Mouse (Mus musculus): ENCODE measurements at regions not wholly inside any gene's neighbourhood (a gene's known extent, or its start where the extent isn't known, plus 50 kb on each side); places are given as distances from the start of the nearest gene placed in this dataset.

- Histone ChIP-seq H3K36me3 (replicated peaks) (no peaks in the 10 kb centered on the region), H3K27ac (replicated peaks) (no peak overlapping the region), H3K9me3 (no peaks in the 10 kb centered on the region), H3K27me3 (replicated peaks; ENCODE audit: low read depth, poor library complexity, severe bottlenecking) (no peaks in the 10 kb centered on the region), H3K4me3 (no peak overlapping the region), H3K4me1 (peaks cover 10% of the 10 kb centered on the region)
- WGBS, result 54% methylated on average over 8 of the region's 8 CpGs
- DNase-seq (ENCODE audit: low spot score), result no peak
Observed at GRCm38 (mm10) chr16:9149209-9150135, 319.6 kb downstream of the 1810013L24Rik start.

- Histone ChIP-seq H3K4me1 (peaks cover 10% of the 10 kb centered on the region), H3K4me3 (no peak overlapping the region), H3K27ac (replicated peaks) (no peak overlapping the region), H3K9me3 (no peaks in the 10 kb centered on the region), H3K27me3 (replicated peaks; ENCODE audit: low read depth, poor library complexity, severe bottlenecking) (no peaks in the 10 kb centered on the region), H3K36me3 (replicated peaks) (no peaks in the 10 kb centered on the region)
- DNase-seq (ENCODE audit: low spot score), result no peak
- 86% methylated on average over 4 of the region's 4 CpGs for WGBS
Observed at GRCm38 (mm10) chr16:9151936-9152335, 322.0 kb downstream of the 1810013L24Rik start.

GRCm38 (mm10) chr16:9153501-9153900, 323.6 kb downstream of the 1810013L24Rik start:
- no peaks in the 10 kb centered on the region for H3K9me3 ChIP-seq
- H3K4me3 ChIP-seq, result no peak overlapping the region
- no peaks in the 10 kb centered on the region for H3K27me3 ChIP-seq (replicated peaks; ENCODE audit: low read depth, poor library complexity, severe bottlenecking)
- peaks cover 11% of the 10 kb centered on the region for H3K4me1 ChIP-seq
- WGBS, result 89% methylated on average over 4 of the region's 4 CpGs
- H3K36me3 ChIP-seq (replicated peaks), result no peaks in the 10 kb centered on the region
- H3K27ac ChIP-seq (replicated peaks), result no peak overlapping the region
- no peak for DNase-seq (ENCODE audit: low spot score)

GRCm38 (mm10) chr16:9165763-9166310, 335.9 kb downstream of the 1810013L24Rik start:
- WGBS, result 68% methylated on average over 8 of the region's 8 CpGs
- Histone ChIP-seq H3K9me3 (no peaks in the 10 kb centered on the region), H3K27me3 (replicated peaks; ENCODE audit: low read depth, poor library complexity, severe bottlenecking) (no peaks in the 10 kb centered on the region), H3K36me3 (replicated peaks) (no peaks in the 10 kb centered on the region), H3K4me3 (no peak overlapping the region), H3K4me1 (no peaks in the 10 kb centered on the region; the same call in 1 of the 2 replicates), H3K27ac (replicated peaks) (no peak overlapping the region)
- DNase-seq (ENCODE audit: low spot score), result no peak

- H3K27ac ChIP-seq (replicated peaks), result no peak overlapping the region
Observed at GRCm38 (mm10) chr16:9176402-9176801, 346.5 kb downstream of the 1810013L24Rik start.

GRCm38 (mm10) chr16:9195821-9196220, 365.9 kb downstream of the 1810013L24Rik start:
- H3K4me1 ChIP-seq, result no peaks in the 10 kb centered on the region
- no peak overlapping the region for H3K27ac ChIP-seq (replicated peaks)
- H3K36me3 ChIP-seq (replicated peaks), result no peaks in the 10 kb centered on the region
- no peak for DNase-seq (ENCODE audit: low spot score)
- WGBS, result 56% methylated on average over 13 of the region's 13 CpGs
- no peaks in the 10 kb centered on the region for H3K27me3 ChIP-seq (replicated peaks; ENCODE audit: low read depth, poor library complexity, severe bottlenecking)
- H3K9me3 ChIP-seq, result 0 out of 2 replicates have a peak, but pooled peaks cover 4% of the 10 kb centered on the region
- no peak overlapping the region for H3K4me3 ChIP-seq

More at GRCm38 (mm10) chr16:9176402-9176801, 346.5 kb downstream of the 1810013L24Rik start:
- Histone ChIP-seq H3K27me3 (replicated peaks; ENCODE audit: low read depth, poor library complexity, severe bottlenecking) (no peaks in the 10 kb centered on the region), H3K36me3 (replicated peaks) (no peaks in the 10 kb centered on the region), H3K9me3 (no peaks in the 10 kb centered on the region), H3K4me1 (no peaks in the 10 kb centered on the region), H3K4me3 (no peak overlapping the region)
- no peak for DNase-seq (ENCODE audit: low spot score)
- 77% methylated on average over 3 of the region's 3 CpGs for WGBS

GRCm38 (mm10) chr16:9198903-9199532, 369.1 kb downstream of the 1810013L24Rik start:
- Histone ChIP-seq H3K36me3 (replicated peaks) (no peaks in the 10 kb centered on the region), H3K27ac (replicated peaks) (no peak overlapping the region), H3K27me3 (replicated peaks; ENCODE audit: low read depth, poor library complexity, severe bottlenecking) (no peaks in the 10 kb centered on the region), H3K4me1 (no peaks in the 10 kb centered on the region), H3K4me3 (no peak overlapping the region), H3K9me3 (no peaks in the 10 kb centered on the region)
- no peak for DNase-seq (ENCODE audit: low spot score)
- 87% methylated on average over 1 of the region's 1 CpGs for WGBS

- no peaks in the 10 kb centered on the region for H3K36me3 ChIP-seq (replicated peaks)
- no peak overlapping the region for H3K4me3 ChIP-seq
Observed at GRCm38 (mm10) chr16:9208602-9209001, 378.7 kb downstream of the 1810013L24Rik start.

GRCm38 (mm10) chr16:9211485-9211884, 381.6 kb downstream of the 1810013L24Rik start:
- no peak for DNase-seq (ENCODE audit: low spot score)
- Histone ChIP-seq H3K9me3 (0 out of 2 replicates have a peak, but pooled peaks cover 3% of the 10 kb centered on the region), H3K27ac (replicated peaks) (no peak overlapping the region), H3K4me3 (no peak overlapping the region), H3K36me3 (replicated peaks) (no peaks in the 10 kb centered on the region), H3K4me1 (no peaks in the 10 kb centered on the region), H3K27me3 (replicated peaks; ENCODE audit: low read depth, poor library complexity, severe bottlenecking) (no peaks in the 10 kb centered on the region)
- 84% methylated on average over 6 of the region's 6 CpGs for WGBS

More at GRCm38 (mm10) chr16:9208602-9209001, 378.7 kb downstream of the 1810013L24Rik start:
- no peak for DNase-seq (ENCODE audit: low spot score)
- no peaks in the 10 kb centered on the region for H3K4me1 ChIP-seq
- H3K9me3 ChIP-seq, result 0 out of 2 replicates have a peak, but pooled peaks cover 3% of the 10 kb centered on the region
- WGBS, result 89% methylated on average over 4 of the region's 4 CpGs
- H3K27me3 ChIP-seq (replicated peaks; ENCODE audit: low read depth, poor library complexity, severe bottlenecking), result no peaks in the 10 kb centered on the region
- no peak overlapping the region for H3K27ac ChIP-seq (replicated peaks)

GRCm38 (mm10) chr16:9215131-9215530, 385.2 kb downstream of the 1810013L24Rik start:
- WGBS, result 71% methylated on average over 1 of the region's 1 CpGs

GRCm38 (mm10) chr16:9217361-9217760, 387.5 kb downstream of the 1810013L24Rik start:
- 87% methylated on average over 7 of the region's 7 CpGs for WGBS
- no peaks in the 10 kb centered on the region for H3K4me1 ChIP-seq
- no peak for DNase-seq (ENCODE audit: low spot score)
- no peak overlapping the region for H3K27ac ChIP-seq (replicated peaks)
- no peak overlapping the region for H3K4me3 ChIP-seq
- H3K27me3 ChIP-seq (replicated peaks; ENCODE audit: low read depth, poor library complexity, severe bottlenecking), result no peaks in the 10 kb centered on the region
- H3K9me3 ChIP-seq, result no peaks in the 10 kb centered on the region
- no peaks in the 10 kb centered on the region for H3K36me3 ChIP-seq (replicated peaks)

More at GRCm38 (mm10) chr16:9215131-9215530, 385.2 kb downstream of the 1810013L24Rik start:
- no peaks in the 10 kb centered on the region for H3K27me3 ChIP-seq (replicated peaks; ENCODE audit: low read depth, poor library complexity, severe bottlenecking)
- no peak overlapping the region for H3K27ac ChIP-seq (replicated peaks)
- no peaks in the 10 kb centered on the region for H3K36me3 ChIP-seq (replicated peaks)
- H3K4me3 ChIP-seq, result no peak overlapping the region
- no peak for DNase-seq (ENCODE audit: low spot score)
- H3K9me3 ChIP-seq, result no peaks in the 10 kb centered on the region
- H3K4me1 ChIP-seq, result no peaks in the 10 kb centered on the region

- H3K4me1 ChIP-seq, result no peaks in the 10 kb centered on the region
- no peaks in the 10 kb centered on the region for H3K36me3 ChIP-seq (replicated peaks)
- H3K4me3 ChIP-seq, result no peak overlapping the region
- no peaks in the 10 kb centered on the region for H3K27me3 ChIP-seq (replicated peaks; ENCODE audit: low read depth, poor library complexity, severe bottlenecking)
- no peak overlapping the region for H3K27ac ChIP-seq (replicated peaks)
- no peaks in the 10 kb centered on the region for H3K9me3 ChIP-seq
- DNase-seq (ENCODE audit: low spot score), result no peak
Observed at GRCm38 (mm10) chr16:9230178-9230577, 400.3 kb downstream of the 1810013L24Rik start.

Measured in embryonic facial prominence, embryonic 10.5 days (tissue).